Mouse (Mus musculus) hindbrain, postnatal 0 days (tissue): ENCODE results near the gene Ptpdc1. TPM values are rescaled to one million over a fixed set of nuclear protein-coding genes. Genes with fewer than 3 reads are reported as not detected.

ENCODE experiments used
- ATAC-seq: fragments of 200-750 bp; cut with Nextera tagmentation; 2 replicates; pipeline ENCODE4 v1.8.0; 2017; ENCODE audit warnings: mild to moderate bottlenecking, moderate TSS enrichment, moderate library complexity
- DNase-seq: peaks from one replicate; pipeline ENCODE4 v3.0.0-alpha.2; 2015; ENCODE audit warnings: low spot score
- H3K27ac ChIP-seq: fragments of 300-500 bp; sonication (generic); 2 replicates; pipeline ENCODE4 v1.5.1; 2014; ENCODE audit warnings: mild to moderate bottlenecking
- H3K27me3 ChIP-seq: fragments of 300-500 bp; sonication (generic); 2 replicates; pipeline ENCODE4 v1.6.1; 2014; ENCODE audit warnings: low read length, mixed read lengths; ENCODE audit not compliant: insufficient read depth
- H3K36me3 ChIP-seq: fragments of 300-500 bp; sonication (generic); 2 replicates; pipeline ENCODE4 v1.6.1; 2014; ENCODE audit warnings: low read length, mixed read lengths; ENCODE audit not compliant: insufficient read depth
- H3K4me1 ChIP-seq: fragments of 300-500 bp; sonication (generic); 2 replicates; pipeline ENCODE4 v1.6.1; 2014; ENCODE audit warnings: antibody characterized with exemption, low read length, mixed read lengths; ENCODE audit not compliant: insufficient read depth
- H3K4me2 ChIP-seq: fragments of 300-500 bp; sonication (generic); 2 replicates; pipeline ENCODE4 v1.6.1; 2014; ENCODE audit warnings: low read depth, mild to moderate bottlenecking, low read length, moderate library complexity, mixed read lengths
- H3K4me3 ChIP-seq: fragments of 300-500 bp; sonication (generic); 2 replicates; pipeline ENCODE4 v1.5.1; 2014; ENCODE audit warnings: low read length
- H3K9ac ChIP-seq: fragments of 300-500 bp; sonication (generic); replicated peaks from 2 replicates; pipeline ENCODE4 v1.6.1; 2014; ENCODE audit warnings: mild to moderate bottlenecking, low read length, moderate library complexity, mixed read lengths
- H3K9me3 ChIP-seq: fragments of 300-500 bp; sonication (generic); 2 replicates; pipeline ENCODE4 v1.6.1; 2016; ENCODE audit warnings: low read length, mixed read lengths
- CTCF ChIP-seq: IDR thresholded peaks from 2 replicates; pipeline ENCODE4 v1.5.1; 2016; ENCODE audit warnings: antibody characterized with exemption, control low read depth, low read depth
- WGBS: fragments of 180-500 bp; shearing (Covaris S2); extraction: QIAGEN DNeasy Blood & Tissue Kit; methylation state at CpG from one replicate; pipeline ENCODE4 v1.1.7; 2014; 5-methylcytosine and 5-hydroxymethylcytosine counted together
- polyA plus RNA-seq: library from polyadenylated mRNA; unstranded; fragments of >200 nt; fragmentation: Nextera tagmentation; extraction: Ambion mirVana; gene quantifications from 2 replicates; pipeline ENCODE4 v1.2.1, GENCODE M21; 2015
- total RNA-seq: library from RNA; depleted of rRNA; stranded (reverse); fragments of >200 nt; gene quantifications from 2 replicates; pipeline ENCODE4 v1.2.3, GENCODE M21; 2014

The Ptpdc1 gene
- total and polyA plus RNA-seq, 2 experiments from 2014 or later, result 13.5 to 30.8 TPM

DNA sequence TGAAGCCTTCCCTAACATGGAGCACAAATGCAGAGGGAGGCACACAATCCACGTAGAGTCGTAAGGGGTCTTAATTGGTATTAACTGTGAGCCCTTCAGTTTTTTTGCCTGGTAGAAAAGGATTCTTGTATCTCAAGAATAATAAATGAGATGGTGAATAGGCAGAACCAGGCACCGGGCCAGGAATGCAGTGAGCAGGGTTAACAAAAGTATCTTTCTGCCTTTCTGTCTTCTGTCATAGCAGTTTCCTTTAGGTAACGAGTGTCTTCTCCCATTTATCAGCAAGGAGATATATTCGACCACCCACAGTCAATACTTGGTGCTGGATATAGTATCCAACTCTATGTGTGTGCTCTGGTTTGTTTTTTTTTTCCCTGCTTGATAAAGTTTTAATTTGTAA, 72.0 kb downstream of the Ptpdc1 start:
- Histone ChIP-seq H3K36me3 (no peaks in the 10 kb centered on the region), H3K9ac (no peak overlapping the region), H3K4me3 (no peak overlapping the region), H3K4me1 (peaks cover 7% of the 10 kb centered on the region; the same call in 1 of the 2 replicates), H3K27me3 (no peaks in the 10 kb centered on the region), H3K9me3 (no peaks in the 10 kb centered on the region), H3K4me2 (no peak overlapping the region), H3K27ac (peak overlapping the region; percentile 93; the same call in 1 of the 2 replicates)
- WGBS, result 30% methylated on average over 5 of the region's 5 CpGs
- no peak for TF ChIP-seq CTCF
- DNase-seq, result no peak
- no peak for ATAC-seq

DNA sequence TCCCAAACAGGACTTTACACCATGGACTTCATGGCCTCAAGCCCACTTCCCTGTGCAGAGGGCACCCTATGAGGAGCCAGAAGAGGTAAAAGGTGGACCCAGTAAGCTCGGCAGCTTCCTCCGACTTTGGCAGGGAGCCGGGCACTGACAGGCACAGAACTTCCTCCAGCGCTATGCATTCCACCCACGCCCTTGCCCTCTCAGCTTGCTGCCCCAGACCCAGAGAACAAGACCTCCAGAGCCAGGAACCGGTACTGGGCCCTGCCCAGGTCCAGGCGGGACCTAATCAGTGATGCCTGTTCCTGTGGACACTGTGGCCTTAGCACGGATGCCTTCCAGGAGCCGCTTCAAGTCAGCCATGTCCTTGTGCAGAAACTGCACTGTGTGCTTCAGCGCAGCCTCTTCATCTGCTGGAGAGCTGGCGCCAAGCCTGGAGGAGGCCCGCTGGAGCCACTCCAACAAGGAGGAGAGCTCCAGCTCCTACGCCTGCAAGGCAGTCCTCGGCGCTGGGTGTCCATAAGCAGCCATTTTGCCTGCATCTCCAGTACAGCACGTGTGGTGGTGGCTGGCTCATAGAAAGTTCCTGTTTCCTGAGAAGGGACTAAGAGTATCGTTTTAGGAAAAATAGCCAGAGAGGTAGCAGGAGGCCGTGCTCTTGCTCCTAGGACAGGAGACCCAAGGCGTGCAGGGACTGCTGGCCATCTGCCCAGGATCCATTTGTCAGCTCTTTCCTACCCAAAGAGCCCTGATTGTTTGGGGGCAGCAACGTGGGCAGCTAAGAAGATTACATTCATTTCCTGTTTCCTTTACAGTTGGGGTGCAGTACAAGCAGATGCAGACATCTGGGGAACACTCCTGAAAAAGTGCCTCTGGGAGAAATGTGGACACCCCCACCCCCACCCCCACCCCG, 73.0 kb downstream of the Ptpdc1 start:
- TF ChIP-seq CTCF, result no peak
- no peaks in the 10 kb centered on the region for H3K27me3 ChIP-seq
- H3K9ac ChIP-seq, result peak overlapping the region; percentile 43; the same call in 1 of the 2 replicates
- H3K9me3 ChIP-seq, result no peaks in the 10 kb centered on the region
- peaks cover 7% of the 10 kb centered on the region; the same call in 1 of the 2 replicates for H3K4me1 ChIP-seq
- no peaks in the 10 kb centered on the region for H3K36me3 ChIP-seq
- peak overlapping the region; percentile 18 for H3K4me3 ChIP-seq
- peak overlapping the region; percentile 93 for H3K27ac ChIP-seq
- DNase-seq, result peak; percentile 95
- H3K4me2 ChIP-seq, result peak overlapping the region; percentile 56
- ATAC-seq, result peak; percentile 95
- WGBS, result 29% methylated on average over 21 of the region's 21 CpGs

DNA sequence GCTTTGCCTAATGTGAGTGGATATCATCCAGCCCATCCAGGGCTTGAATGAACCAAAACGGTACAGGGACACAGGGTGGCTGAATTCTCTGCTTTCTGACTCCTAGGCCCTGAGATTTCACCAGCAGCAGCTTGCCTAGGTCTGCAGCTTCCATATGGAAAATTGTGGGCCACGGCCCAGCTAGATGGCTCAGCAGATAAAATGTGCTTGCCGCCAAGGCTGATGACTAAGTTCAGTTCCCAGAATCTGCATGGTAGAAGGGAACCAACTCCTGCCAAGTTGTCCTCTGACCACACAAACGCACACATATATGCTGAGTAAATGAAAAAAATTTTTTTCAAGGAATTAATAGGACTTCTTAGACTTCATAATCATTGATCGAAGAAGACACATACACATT, 77.2 kb downstream of the Ptpdc1 start:
- no peak overlapping the region for H3K4me2 ChIP-seq
- H3K27me3 ChIP-seq, result no peaks in the 10 kb centered on the region
- H3K27ac ChIP-seq, result no peak overlapping the region
- ATAC-seq (no peak), DNase-seq (no peak)
- H3K4me3 ChIP-seq, result no peak overlapping the region
- no peaks in the 10 kb centered on the region for H3K36me3 ChIP-seq
- peaks cover 13% of the 10 kb centered on the region for H3K4me1 ChIP-seq
- WGBS, result 91% methylated on average over 5 of the region's 5 CpGs
- no peak for TF ChIP-seq CTCF
- no peaks in the 10 kb centered on the region for H3K9me3 ChIP-seq
- no peak overlapping the region for H3K9ac ChIP-seq

DNA sequence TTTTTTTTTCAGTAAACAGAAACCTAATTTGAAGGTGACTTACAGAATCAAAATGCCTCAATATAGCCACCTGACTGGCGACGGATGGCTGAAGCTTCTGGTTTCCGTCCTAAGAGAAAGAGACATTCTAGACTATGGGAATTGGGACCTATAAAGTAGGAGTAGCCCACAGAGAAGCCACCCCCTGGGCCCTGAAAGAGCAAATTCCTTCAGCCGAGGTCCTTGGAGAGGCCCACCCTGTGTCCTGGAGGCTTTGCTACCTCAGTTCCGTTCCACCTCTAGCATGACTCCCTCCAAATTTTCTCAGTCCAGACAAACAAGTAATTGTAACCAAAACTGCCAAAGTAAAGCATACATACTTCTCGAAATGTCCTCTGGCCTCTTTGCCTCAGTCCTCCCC, 77.8 kb downstream of the Ptpdc1 start:
- no peak for ATAC-seq
- H3K4me1 ChIP-seq, result peaks cover 8% of the 10 kb centered on the region
- H3K9me3 ChIP-seq, result no peaks in the 10 kb centered on the region
- no peak overlapping the region for H3K4me3 ChIP-seq
- WGBS, result 92% methylated on average over 6 of the region's 6 CpGs
- H3K36me3 ChIP-seq, result no peaks in the 10 kb centered on the region
- no peak for DNase-seq
- H3K27ac ChIP-seq, result no peak overlapping the region
- no peak for TF ChIP-seq CTCF
- no peak overlapping the region for H3K4me2 ChIP-seq
- no peaks in the 10 kb centered on the region for H3K27me3 ChIP-seq
- no peak overlapping the region for H3K9ac ChIP-seq

DNA sequence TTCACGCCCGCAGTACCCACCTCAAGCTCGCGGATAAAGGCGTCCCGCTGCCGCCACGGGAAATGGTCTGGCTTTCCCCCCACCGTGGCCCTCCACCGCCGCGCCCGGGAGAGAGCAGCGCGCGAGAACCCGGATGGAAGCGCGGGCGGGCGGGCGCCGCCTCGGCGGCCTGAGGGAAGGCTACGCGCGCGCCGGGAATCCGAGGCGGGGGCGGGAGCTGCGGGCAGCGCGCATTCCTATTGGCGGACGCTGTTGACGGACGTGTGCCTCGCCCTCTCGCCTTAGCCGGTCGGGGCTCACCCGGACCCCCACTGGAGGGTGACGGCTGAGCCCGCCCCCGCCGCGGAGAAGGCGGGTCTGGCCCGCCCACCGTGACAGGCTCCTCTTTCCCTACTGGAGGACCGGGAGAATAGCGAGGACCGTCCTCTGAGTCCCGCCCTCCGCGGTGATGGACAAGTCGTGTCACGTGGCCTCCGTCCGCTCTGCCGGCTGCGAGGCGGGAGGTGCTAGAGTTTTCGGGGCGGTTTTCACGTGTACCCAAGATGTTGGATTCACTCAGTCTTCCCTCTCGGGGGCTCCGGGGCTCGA, 79.0 kb downstream of the Ptpdc1 start:
- H3K4me2 ChIP-seq, result peak overlapping the region; percentile 55
- H3K9me3 ChIP-seq, result no peaks in the 10 kb centered on the region
- no peaks in the 10 kb centered on the region for H3K27me3 ChIP-seq
- H3K27ac ChIP-seq, result peak overlapping the region; percentile 100
- no peak; the same call in 1 of the 2 replicates for TF ChIP-seq CTCF
- H3K4me3 ChIP-seq, result peak overlapping the region; percentile 94
- peaks cover 8% of the 10 kb centered on the region for H3K4me1 ChIP-seq
- ATAC-seq (peak; percentile 99), DNase-seq (peak; percentile 99)
- under 1% methylated on average over 70 of the region's 72 CpGs for WGBS
- peak overlapping the region; percentile 99 for H3K9ac ChIP-seq
- no peaks in the 10 kb centered on the region for H3K36me3 ChIP-seq

DNA sequence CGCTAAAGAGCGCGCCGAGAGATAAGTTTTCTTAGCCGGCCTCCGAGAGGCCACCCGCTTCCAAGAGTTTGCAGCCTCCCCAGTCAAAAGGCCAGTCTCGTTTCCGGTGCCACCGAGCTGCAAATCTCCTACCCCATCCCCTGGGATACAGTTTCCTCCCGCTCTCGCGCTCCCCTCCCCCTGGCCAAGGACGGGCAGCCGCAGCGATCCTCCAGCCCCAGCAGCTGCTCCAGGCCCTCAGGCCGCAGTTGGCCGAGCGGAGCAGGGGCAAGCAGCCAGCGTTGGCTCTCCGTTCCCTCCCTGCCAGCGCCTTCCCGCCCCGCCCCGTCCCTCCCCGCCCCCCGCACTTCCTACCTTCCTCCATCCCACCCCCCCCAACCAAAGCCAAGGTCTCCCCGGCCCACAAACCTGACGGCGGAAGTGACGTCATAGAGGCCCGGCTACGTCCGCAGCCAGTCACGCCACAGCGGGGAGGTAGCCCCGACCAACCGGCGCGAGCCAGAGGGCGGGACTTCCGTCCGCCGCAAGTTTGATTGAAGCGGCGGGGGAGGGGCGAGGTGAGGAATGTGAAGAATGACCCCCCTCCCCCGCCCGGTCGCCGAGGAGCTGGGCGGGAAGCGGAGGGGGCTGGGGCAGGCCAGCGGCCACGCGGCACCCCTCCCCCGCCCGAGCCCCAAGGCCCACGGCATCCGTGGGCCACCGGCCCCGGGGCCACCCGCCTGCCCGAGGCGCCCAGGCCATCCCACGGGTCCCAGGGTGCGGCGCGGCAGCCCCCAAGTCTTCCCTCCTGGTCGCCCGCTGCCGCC, 79.8 kb downstream of the Ptpdc1 start:
- no peaks in the 10 kb centered on the region for H3K27me3 ChIP-seq
- ATAC-seq (peak; percentile 88), DNase-seq (peak; percentile 100)
- 1% methylated on average over 54 of the region's 72 CpGs for WGBS
- TF ChIP-seq CTCF, result no peak
- H3K27ac ChIP-seq, result peak overlapping the region; percentile 100
- peak overlapping the region; percentile 64 for H3K4me2 ChIP-seq
- H3K9ac ChIP-seq, result peak overlapping the region; percentile 99
- no peaks in the 10 kb centered on the region for H3K36me3 ChIP-seq
- no peaks in the 10 kb centered on the region for H3K9me3 ChIP-seq
- H3K4me1 ChIP-seq, result peaks cover 14% of the 10 kb centered on the region
- H3K4me3 ChIP-seq, result peak overlapping the region; percentile 94
